Mouse (Mus musculus): ENCODE data around the gene Orc4. TPM values are rescaled to one million over a fixed set of nuclear protein-coding genes. Genes with fewer than 3 reads are reported as not detected.
"Not testable (repeated sequence)": the region's sequence is repeated elsewhere in the genome, so short reads cannot be mapped to it uniquely, and the experiment has no call there.

The Orc4 gene
- polyA plus RNA-seq, 1 experiment from 2014 or later = 88.4 TPM

- Histone ChIP-seq H3K9ac (no peak overlapping the region), H3K4me3 (replicated peaks) (no peak overlapping the region), H3K4me2 (replicated peaks) (no peak overlapping the region), H3K4me1 (no peaks in the 10 kb centered on the region), H3K27ac (replicated peaks) (no peak overlapping the region), H3K9me3 (replicated peaks) (no peaks in the 10 kb centered on the region), H3K36me3 (peaks cover 8% of the 10 kb centered on the region; the same call in 1 of the 2 replicates), H3K27me3 (no peaks in the 10 kb centered on the region)
- 92% methylated on average over 3 of the region's 3 CpGs for WGBS
- no peak for ATAC-seq (ENCODE audit: insufficient number of reproducible peaks, low FRiP score, low TSS enrichment, low read depth)
These were observed 54.9 kb downstream of the Orc4 start for GRCm38 (mm10) chr2:48895186-48895585.

DNA sequence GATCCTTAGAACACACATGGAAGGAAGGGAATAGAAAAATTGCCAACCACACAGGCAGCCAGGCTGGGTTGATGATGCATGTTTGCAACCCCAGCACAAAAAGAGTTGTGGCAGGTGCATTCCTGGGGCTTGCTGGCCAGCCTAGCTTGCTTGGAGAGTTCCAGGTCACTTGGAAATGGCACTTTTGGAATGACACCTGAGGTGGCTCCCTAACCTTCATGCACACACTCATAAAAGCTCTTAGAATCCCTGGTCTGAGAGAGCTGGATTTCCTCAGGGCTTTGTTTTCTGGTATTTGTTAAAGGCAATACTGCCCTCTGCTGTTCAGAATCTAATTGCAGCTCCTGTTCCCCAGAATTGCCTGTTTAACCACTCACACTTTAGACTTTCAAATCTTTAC lies 64.1 kb downstream of the Orc4 start:
- Histone ChIP-seq H3K4me1 (no peaks in the 10 kb centered on the region), H3K27ac (replicated peaks) (no peak overlapping the region), H3K27me3 (no peaks in the 10 kb centered on the region), H3K4me2 (replicated peaks) (no peak overlapping the region), H3K9ac (no peak overlapping the region), H3K4me3 (replicated peaks) (no peak overlapping the region), H3K36me3 (no peaks in the 10 kb centered on the region), H3K9me3 (replicated peaks) (no peaks in the 10 kb centered on the region)
- no peak for ATAC-seq (ENCODE audit: insufficient number of reproducible peaks, low FRiP score, low TSS enrichment, low read depth)

DNA sequence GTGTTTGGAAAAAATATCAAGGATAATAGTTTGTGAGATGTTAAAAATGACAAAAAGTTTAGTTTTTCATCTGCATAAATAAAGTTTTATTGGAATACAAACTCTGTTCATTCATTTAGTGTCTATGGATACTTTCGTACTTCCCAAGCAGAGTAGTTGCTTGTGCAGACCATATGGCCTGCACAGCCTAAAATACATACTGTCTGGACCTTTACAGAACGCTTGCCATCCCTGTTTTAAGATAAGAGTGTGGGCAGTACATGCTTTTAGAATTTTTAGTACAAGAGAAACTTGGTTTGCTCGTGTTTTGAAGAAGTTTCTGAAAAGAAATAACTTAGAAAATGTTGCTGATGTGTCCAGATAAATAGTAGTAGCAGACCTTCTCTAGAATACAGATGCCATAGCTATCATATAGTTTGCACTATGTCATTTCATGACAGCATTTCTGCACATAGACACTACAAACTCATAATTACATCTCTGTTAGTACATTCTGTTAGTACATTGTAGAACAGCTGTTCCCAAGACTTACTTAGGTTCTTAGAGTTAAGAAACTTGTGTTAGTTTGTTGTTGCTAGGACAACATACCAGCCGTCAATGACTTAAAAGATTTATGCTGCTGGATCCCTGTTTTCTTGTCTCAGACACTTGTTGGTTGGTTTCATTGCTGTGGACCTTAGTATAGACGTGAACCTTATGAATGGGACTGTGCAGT lies 81.7 kb downstream of the Orc4 start:
- H3K4me3 ChIP-seq (replicated peaks) = no peak overlapping the region
- no peaks in the 10 kb centered on the region for H3K36me3 ChIP-seq
- H3K4me1 ChIP-seq = no peaks in the 10 kb centered on the region
- no peaks in the 10 kb centered on the region for H3K27me3 ChIP-seq
- WGBS = 82% methylated on average over 5 of the region's 5 CpGs
- ATAC-seq (ENCODE audit: insufficient number of reproducible peaks, low FRiP score, low TSS enrichment, low read depth) = no peak
- no peaks in the 10 kb centered on the region for H3K9me3 ChIP-seq (replicated peaks)
- H3K27ac ChIP-seq (replicated peaks) = no peak overlapping the region
- no peak overlapping the region for H3K9ac ChIP-seq
- no peak overlapping the region for H3K4me2 ChIP-seq (replicated peaks)

DNA sequence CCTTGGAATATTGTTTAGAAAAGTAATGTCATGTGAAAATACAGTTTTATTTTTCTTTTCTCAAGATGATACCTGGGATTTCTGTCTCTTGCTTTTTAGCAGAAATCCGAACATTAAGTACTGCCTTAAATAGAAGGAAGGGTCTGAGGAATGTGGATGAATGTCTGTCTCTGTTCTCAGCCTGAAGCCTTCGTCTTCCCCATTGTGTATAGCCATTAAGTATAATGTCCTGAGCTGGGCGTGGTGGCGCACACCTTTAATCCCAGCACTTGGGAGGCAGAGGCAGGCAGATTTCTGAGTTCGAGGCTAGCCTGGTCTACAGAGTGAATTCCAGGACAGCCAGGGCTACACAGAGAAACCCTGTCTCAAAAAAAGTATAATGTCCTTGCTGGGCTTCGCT lies 84.5 kb downstream of the Orc4 start:
- not testable (repeated sequence) for ATAC-seq (ENCODE audit: insufficient number of reproducible peaks, low FRiP score, low TSS enrichment, low read depth); H3K27ac ChIP-seq (replicated peaks); H3K9me3 ChIP-seq (replicated peaks); H3K4me1 ChIP-seq; H3K4me2 ChIP-seq (replicated peaks); H3K4me3 ChIP-seq (replicated peaks); H3K27me3 ChIP-seq; H3K36me3 ChIP-seq; H3K9ac ChIP-seq
- WGBS = 91% methylated on average over 6 of the region's 6 CpGs

Other genes with a start within 250 kb of the Orc4 start
- 17.3 and 18.1 TPM in 2 replicates for gene Acvr2a, start 136.2 kb downstream of the Orc4 start, polyA plus RNA-seq (2015; fragmentation: Nextera tagmentation; extraction: Ambion mirVana)
- gene Mbd5, start 769 bp downstream of the Orc4 start, polyA plus RNA-seq (2015; fragmentation: Nextera tagmentation; extraction: Ambion mirVana) = 27.1 and 28.4 TPM in 2 replicates

Measured in embryonic facial prominence, embryonic 15.5 days (tissue).